Mouse (Mus musculus) embryonic facial prominence, embryonic 10.5 days (tissue): ENCODE data around the gene Ndrg3. TPM values are rescaled to one million over a fixed set of nuclear protein-coding genes. Genes with fewer than 3 reads are reported as not detected.

Experiments
- DNase-seq: peaks from one replicate; pipeline ENCODE4 v3.0.0-alpha.2; 2017; ENCODE audit warnings: low spot score
- H3K27ac ChIP-seq: fragments of 300-500 bp; sonication (generic); replicated peaks from 2 replicates; pipeline ENCODE4 v1.5.1; 2016; ENCODE audit warnings: mild to moderate bottlenecking
- H3K27me3 ChIP-seq: fragments of 300-500 bp; sonication (generic); replicated peaks from 2 replicates; pipeline ENCODE4 v1.6.1; 2016; ENCODE audit warnings: low read depth, mild to moderate bottlenecking; ENCODE audit not compliant: poor library complexity, severe bottlenecking
- H3K36me3 ChIP-seq: fragments of 300-500 bp; sonication (generic); replicated peaks from 2 replicates; pipeline ENCODE4 v1.6.1; 2016; ENCODE audit warnings: mild to moderate bottlenecking, moderate library complexity
- H3K4me1 ChIP-seq: fragments of 300-500 bp; sonication (generic); 2 replicates; pipeline ENCODE4 v1.6.1; 2016
- H3K4me3 ChIP-seq: fragments of 300-500 bp; sonication (generic); 2 replicates; pipeline ENCODE4 v1.5.1; 2016; ENCODE audit warnings: mild to moderate bottlenecking, moderate library complexity
- H3K9me3 ChIP-seq: fragments of 300-500 bp; sonication (generic); 2 replicates; pipeline ENCODE4 v1.6.1; 2016; ENCODE audit warnings: mild to moderate bottlenecking
- WGBS: fragments of 180-500 bp; shearing (Covaris S2); methylation state at CpG from one replicate; pipeline ENCODE4 v1.1.7; 2016; 5-methylcytosine and 5-hydroxymethylcytosine counted together
- polyA plus RNA-seq: library from polyadenylated mRNA; unstranded; fragments of >200 nt; fragmentation: Nextera tagmentation; extraction: Ambion mirVana; gene quantifications from 2 replicates; pipeline ENCODE4 v1.2.1, GENCODE M21; 2016

Ndrg3 gene
- polyA plus RNA-seq, 1 experiment from 2014 or later: 41.1 TPM

GRCm38 (mm10) chr2:156982864-156983263 lies 9.0 kb downstream of the Ndrg3 start:
- Histone ChIP-seq H3K4me1 (no peaks in the 10 kb centered on the region), H3K27ac (no peak overlapping the region), H3K27me3 (no peaks in the 10 kb centered on the region), H3K9me3 (no peaks in the 10 kb centered on the region), H3K4me3 (no peak overlapping the region), H3K36me3 (no peaks in the 10 kb centered on the region)
- no peak for DNase-seq
- 80% methylated on average over 2 of the region's 2 CpGs for WGBS

DNA sequence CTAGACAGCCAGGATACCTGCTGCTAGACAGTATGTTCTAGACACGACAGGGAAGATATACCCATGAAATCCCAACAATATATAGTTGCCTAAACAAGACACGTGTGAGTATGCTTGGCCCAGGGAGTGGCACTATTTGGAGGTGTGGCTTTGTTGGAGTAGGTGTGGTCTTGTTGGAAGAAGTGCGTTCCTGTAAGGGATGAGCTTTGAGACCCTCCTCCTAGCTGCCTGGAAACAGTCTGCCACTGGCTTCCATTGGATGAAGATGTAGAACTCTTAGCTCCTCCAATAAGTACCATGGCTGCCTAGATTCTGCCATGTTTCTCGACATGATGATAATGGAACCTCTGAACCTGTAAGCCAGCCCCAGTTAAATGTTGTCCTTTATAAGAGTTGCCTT lies 10.6 kb downstream of the Ndrg3 start:
- Histone ChIP-seq H3K4me1 (no peaks in the 10 kb centered on the region), H3K4me3 (no peak overlapping the region), H3K36me3 (no peaks in the 10 kb centered on the region), H3K27ac (no peak overlapping the region), H3K9me3 (no peaks in the 10 kb centered on the region), H3K27me3 (no peaks in the 10 kb centered on the region)
- WGBS: 80% methylated on average over 4 of the region's 4 CpGs
- no peak for DNase-seq

DNA sequence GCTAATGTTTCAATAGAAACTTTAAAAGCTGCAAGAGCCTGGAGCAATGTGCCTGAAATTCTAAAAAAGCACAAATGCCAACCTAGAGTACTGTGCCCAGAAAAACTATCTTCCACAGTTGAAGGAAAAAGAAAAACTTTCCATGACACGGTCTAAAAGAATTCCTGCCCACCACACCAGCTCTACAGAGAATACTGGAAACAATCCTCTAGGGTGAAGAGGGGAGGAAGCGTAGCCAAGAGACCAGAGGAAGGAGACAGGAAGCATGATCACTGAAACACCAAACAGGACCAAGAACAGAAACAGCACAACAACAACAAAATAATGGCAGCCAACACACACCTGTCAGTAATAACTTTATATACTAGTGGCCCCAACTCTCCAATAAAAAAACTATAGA lies 11.8 kb downstream of the Ndrg3 start:
- no peak for DNase-seq
- H3K4me1 ChIP-seq: no peaks in the 10 kb centered on the region; the same call in 1 of the 2 replicates
- H3K27me3 ChIP-seq: no peaks in the 10 kb centered on the region
- no peaks in the 10 kb centered on the region for H3K9me3 ChIP-seq
- H3K4me3 ChIP-seq: no peak overlapping the region
- H3K36me3 ChIP-seq: no peaks in the 10 kb centered on the region
- WGBS: 84% methylated on average over 2 of the region's 2 CpGs
- H3K27ac ChIP-seq: no peak overlapping the region

GRCm38 (mm10) chr2:156976711-156977110 lies 15.1 kb downstream of the Ndrg3 start:
- H3K36me3 ChIP-seq: no peaks in the 10 kb centered on the region
- no peaks in the 10 kb centered on the region for H3K27me3 ChIP-seq
- no peak overlapping the region for H3K4me3 ChIP-seq
- peaks cover 3% of the 10 kb centered on the region; the same call in 1 of the 2 replicates for H3K4me1 ChIP-seq
- no peak overlapping the region for H3K27ac ChIP-seq
- DNase-seq: no peak
- H3K9me3 ChIP-seq: no peaks in the 10 kb centered on the region

DNA sequence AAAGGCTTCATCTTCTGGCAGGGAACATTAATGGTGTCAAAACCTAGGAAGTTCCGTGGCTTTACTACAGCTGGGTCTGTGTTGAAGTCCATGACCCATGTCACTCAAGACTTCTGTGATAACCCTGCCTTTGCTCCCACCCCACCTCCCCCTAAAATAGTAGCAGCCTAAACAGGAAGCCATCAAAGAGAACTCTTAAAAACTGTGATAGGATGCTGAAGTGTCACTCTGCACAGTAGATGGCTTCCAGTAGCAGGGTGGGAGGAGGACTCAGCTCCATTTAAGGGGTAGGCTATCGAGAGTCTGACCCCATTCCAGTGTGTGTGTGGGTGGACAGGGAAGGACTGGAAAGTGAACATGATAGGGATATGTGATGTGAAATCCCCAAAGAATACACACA lies 16.9 kb downstream of the Ndrg3 start:
- Histone ChIP-seq H3K27ac (no peak overlapping the region), H3K27me3 (no peaks in the 10 kb centered on the region), H3K9me3 (no peaks in the 10 kb centered on the region), H3K4me1 (peaks cover 3% of the 10 kb centered on the region; the same call in 1 of the 2 replicates), H3K4me3 (no peak overlapping the region), H3K36me3 (no peaks in the 10 kb centered on the region)
- no peak for DNase-seq
- 71% methylated on average over 2 of the region's 2 CpGs for WGBS

DNA sequence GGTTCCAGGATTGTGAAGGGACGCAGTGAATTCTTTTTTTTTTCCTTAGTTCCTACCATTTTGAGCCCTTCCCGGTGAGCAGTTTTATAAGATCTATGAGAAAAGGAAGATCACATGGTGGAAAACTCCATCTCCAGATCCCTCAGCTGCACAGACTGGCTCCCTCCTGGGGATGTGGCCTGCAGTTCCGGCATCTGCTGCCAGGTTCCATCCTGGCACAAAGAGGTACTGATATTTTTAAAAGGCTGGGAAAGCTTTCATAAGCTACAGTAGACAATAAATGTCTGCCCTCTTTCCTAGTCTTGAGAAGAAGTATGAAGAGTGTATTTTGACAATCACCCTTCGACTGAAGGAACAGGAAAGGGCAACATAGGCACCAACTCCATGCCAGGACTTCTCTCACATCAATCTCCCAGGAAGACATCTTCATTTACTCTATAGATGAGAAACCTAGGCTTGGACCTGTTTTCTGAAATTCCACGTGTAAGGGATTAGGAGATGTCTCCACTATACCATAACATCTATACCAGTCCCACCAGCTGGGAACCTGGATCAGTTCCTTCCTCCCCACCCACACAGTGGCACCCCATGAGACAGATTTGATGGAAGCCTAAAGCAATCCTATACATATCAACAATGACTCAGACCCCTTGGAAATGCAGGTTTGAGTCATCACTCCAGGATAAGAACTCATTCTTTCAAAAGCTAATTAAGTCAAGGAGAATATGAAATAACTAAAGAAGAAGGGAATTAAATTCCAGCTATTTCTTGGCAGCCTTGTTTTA lies 18.3 kb downstream of the Ndrg3 start:
- Histone ChIP-seq H3K9me3 (no peaks in the 10 kb centered on the region), H3K27me3 (no peaks in the 10 kb centered on the region), H3K27ac (no peak overlapping the region), H3K4me1 (peaks cover 3% of the 10 kb centered on the region; the same call in 1 of the 2 replicates), H3K4me3 (no peak overlapping the region), H3K36me3 (no peaks in the 10 kb centered on the region)
- DNase-seq: no peak
- WGBS: 86% methylated on average over 5 of the region's 5 CpGs

- Histone ChIP-seq H3K9me3 (no peaks in the 10 kb centered on the region), H3K4me3 (no peak overlapping the region), H3K36me3 (no peaks in the 10 kb centered on the region), H3K27me3 (no peaks in the 10 kb centered on the region), H3K27ac (no peak overlapping the region), H3K4me1 (peaks cover 3% of the 10 kb centered on the region; the same call in 1 of the 2 replicates)
- WGBS: 78% methylated on average over 7 of the region's 7 CpGs
- DNase-seq: no peak
Measured at GRCm38 (mm10) chr2:156970253-156970652, 21.6 kb downstream of the Ndrg3 start.

- H3K36me3 ChIP-seq: no peaks in the 10 kb centered on the region
- no peak overlapping the region for H3K27ac ChIP-seq
- no peak overlapping the region for H3K4me3 ChIP-seq
- no peak for DNase-seq
- no peaks in the 10 kb centered on the region for H3K27me3 ChIP-seq
- no peaks in the 10 kb centered on the region for H3K9me3 ChIP-seq
- peaks cover 5% of the 10 kb centered on the region; the same call in 1 of the 2 replicates for H3K4me1 ChIP-seq
- 78% methylated on average over 4 of the region's 4 CpGs for WGBS
Measured at GRCm38 (mm10) chr2:156968501-156968900, 23.4 kb downstream of the Ndrg3 start.

- Histone ChIP-seq H3K27ac (no peak overlapping the region), H3K27me3 (no peaks in the 10 kb centered on the region), H3K4me1 (peaks cover 5% of the 10 kb centered on the region; the same call in 1 of the 2 replicates), H3K36me3 (no peaks in the 10 kb centered on the region), H3K9me3 (no peaks in the 10 kb centered on the region), H3K4me3 (no peak overlapping the region)
- no peak for DNase-seq
- WGBS: 87% methylated on average over 6 of the region's 6 CpGs
Measured at GRCm38 (mm10) chr2:156967388-156967787, 24.5 kb downstream of the Ndrg3 start.

GRCm38 (mm10) chr2:156963891-156964290 lies 28.0 kb downstream of the Ndrg3 start:
- whole genome bisulfite sequencing: 91% methylated on average over 7 of the region's 7 CpGs
- Histone ChIP-seq H3K27ac (no peak overlapping the region), H3K36me3 (no peaks in the 10 kb centered on the region), H3K4me3 (no peak overlapping the region), H3K9me3 (no peaks in the 10 kb centered on the region), H3K4me1 (0 out of 2 replicates have a peak, but pooled peaks cover 5% of the 10 kb centered on the region), H3K27me3 (no peaks in the 10 kb centered on the region)
- no peak for DNase-seq

GRCm38 (mm10) chr2:156958496-156959252 lies 33.2 kb downstream of the Ndrg3 start:
- no peak for DNase-seq
- 0 out of 2 replicates have a peak, but pooled peaks cover 6% of the 10 kb centered on the region for H3K36me3 ChIP-seq
- H3K27ac ChIP-seq: no peak overlapping the region
- H3K4me3 ChIP-seq: no peak overlapping the region
- H3K4me1 ChIP-seq: no peaks in the 10 kb centered on the region
- WGBS: 87% methylated on average over 9 of the region's 9 CpGs
- H3K9me3 ChIP-seq: no peaks in the 10 kb centered on the region
- H3K27me3 ChIP-seq: no peaks in the 10 kb centered on the region

GRCm38 (mm10) chr2:156957035-156957434 lies 34.8 kb downstream of the Ndrg3 start:
- WGBS: 83% methylated on average over 2 of the region's 2 CpGs
- Histone ChIP-seq H3K36me3 (0 out of 2 replicates have a peak, but pooled peaks cover 6% of the 10 kb centered on the region), H3K4me1 (no peaks in the 10 kb centered on the region), H3K9me3 (no peaks in the 10 kb centered on the region), H3K27ac (no peak overlapping the region), H3K4me3 (no peak overlapping the region), H3K27me3 (no peaks in the 10 kb centered on the region)
- no peak for DNase-seq

DNA sequence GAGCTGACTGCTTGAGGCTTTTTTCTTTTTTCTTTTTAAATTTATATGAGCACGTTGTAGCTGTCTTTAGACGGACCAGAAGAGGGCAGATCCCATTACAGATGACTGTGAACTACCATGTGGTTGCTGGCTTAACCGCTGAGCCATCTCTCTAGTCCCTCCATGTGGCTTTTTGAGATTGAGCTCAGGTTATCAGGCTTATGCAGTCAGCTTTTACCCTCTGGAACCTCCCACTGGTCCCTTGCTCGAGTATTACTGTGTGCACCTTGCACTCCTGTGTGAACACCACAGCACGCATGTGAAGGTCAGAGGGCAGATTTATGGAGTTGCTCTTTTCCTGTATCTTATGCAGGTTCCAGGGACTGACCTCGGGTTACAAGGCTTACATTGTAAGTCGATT lies 35.5 kb downstream of the Ndrg3 start:
- Histone ChIP-seq H3K9me3 (no peaks in the 10 kb centered on the region), H3K4me3 (no peak overlapping the region), H3K4me1 (no peaks in the 10 kb centered on the region), H3K36me3 (0 out of 2 replicates have a peak, but pooled peaks cover 6% of the 10 kb centered on the region), H3K27ac (no peak overlapping the region), H3K27me3 (no peaks in the 10 kb centered on the region)
- no peak for DNase-seq
- 78% methylated on average over 7 of the region's 7 CpGs for WGBS
